Mouse (Mus musculus): Measurements from ENCODE around the gene Pfdn4. TPM values are rescaled to one million over a fixed set of nuclear protein-coding genes. Genes with fewer than 3 reads are reported as not detected.

The Pfdn4 gene
- polyA plus RNA-seq, 1 experiment from 2014 or later: 61.3 TPM

DNA sequence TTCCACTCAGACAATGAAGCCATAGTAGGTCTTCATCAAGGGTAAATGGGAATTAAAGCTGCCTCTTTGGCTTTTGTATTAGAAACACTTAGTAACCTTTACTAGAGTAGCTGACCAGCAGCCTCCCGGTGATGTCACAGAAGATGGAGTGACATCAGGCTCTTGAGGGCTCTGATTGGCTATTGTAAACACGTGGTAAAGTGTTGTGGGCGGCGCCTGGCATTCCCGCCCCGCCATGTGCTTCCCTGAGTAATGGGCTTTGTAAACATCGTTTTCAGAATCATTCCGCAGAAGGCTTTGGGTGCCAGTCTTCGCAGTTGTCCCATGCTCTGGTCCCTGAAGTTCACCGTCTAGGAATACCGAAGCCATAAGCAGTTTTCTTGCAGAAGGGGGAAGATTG is 12.3 kb upstream of the Pfdn4 start:
- Histone ChIP-seq H3K27ac (ENCODE audit: low read depth, low read length) (no peak overlapping the region), H3K4me1 (ENCODE audit: control insufficient read depth, insufficient read depth, low read length) (no peaks in the 10 kb centered on the region), H3K9ac (ENCODE audit: low read depth, low read length) (no peak overlapping the region), H3K27me3 (ENCODE audit: control insufficient read depth, insufficient read depth, low read length) (peaks cover 83% of the 10 kb centered on the region), H3K36me3 (ENCODE audit: control insufficient read depth, insufficient read depth, low read length) (no peaks in the 10 kb centered on the region), H3K4me3 (ENCODE audit: low read depth, low read length) (no peak overlapping the region), H3K9me3 (replicated peaks; ENCODE audit: control insufficient read depth, low read length) (no peaks in the 10 kb centered on the region), H3K4me2 (no peak overlapping the region)
- ATAC-seq (replicated peaks; ENCODE audit: insufficient number of reproducible peaks, low FRiP score, low TSS enrichment): no peak
- WGBS (ENCODE audit: insufficient replicate concordance): 59% methylated on average over 11 of the region's 11 CpGs

- no peak for ATAC-seq (replicated peaks; ENCODE audit: insufficient number of reproducible peaks, low FRiP score, low TSS enrichment)
- Histone ChIP-seq H3K9ac (ENCODE audit: low read depth, low read length) (no peak overlapping the region), H3K4me2 (no peak overlapping the region), H3K36me3 (ENCODE audit: control insufficient read depth, insufficient read depth, low read length) (no peaks in the 10 kb centered on the region), H3K27me3 (ENCODE audit: control insufficient read depth, insufficient read depth, low read length) (peaks cover 83% of the 10 kb centered on the region), H3K4me1 (ENCODE audit: control insufficient read depth, insufficient read depth, low read length) (no peaks in the 10 kb centered on the region), H3K27ac (ENCODE audit: low read depth, low read length) (no peak overlapping the region), H3K9me3 (replicated peaks; ENCODE audit: control insufficient read depth, low read length) (no peaks in the 10 kb centered on the region), H3K4me3 (ENCODE audit: low read depth, low read length) (no peak overlapping the region)
- WGBS (ENCODE audit: insufficient replicate concordance): 73% methylated on average over 7 of the region's 7 CpGs
Measured at GRCm38 (mm10) chr2:170487202-170487601, 9.0 kb upstream of the Pfdn4 start.

GRCm38 (mm10) chr2:170487890-170488502 is 8.2 kb upstream of the Pfdn4 start:
- no peaks in the 10 kb centered on the region for H3K36me3 ChIP-seq (ENCODE audit: control insufficient read depth, insufficient read depth, low read length)
- no peaks in the 10 kb centered on the region for H3K4me1 ChIP-seq (ENCODE audit: control insufficient read depth, insufficient read depth, low read length)
- no peak overlapping the region for H3K4me3 ChIP-seq (ENCODE audit: low read depth, low read length)
- no peak overlapping the region for H3K4me2 ChIP-seq
- H3K9ac ChIP-seq (ENCODE audit: low read depth, low read length): no peak overlapping the region
- 58% methylated on average over 26 of the region's 26 CpGs for WGBS (ENCODE audit: insufficient replicate concordance)
- H3K9me3 ChIP-seq (replicated peaks; ENCODE audit: control insufficient read depth, low read length): no peaks in the 10 kb centered on the region
- no peak for ATAC-seq (replicated peaks; ENCODE audit: insufficient number of reproducible peaks, low FRiP score, low TSS enrichment)
- H3K27ac ChIP-seq (ENCODE audit: low read depth, low read length): no peak overlapping the region
- H3K27me3 ChIP-seq (ENCODE audit: control insufficient read depth, insufficient read depth, low read length): peaks cover 85% of the 10 kb centered on the region

DNA sequence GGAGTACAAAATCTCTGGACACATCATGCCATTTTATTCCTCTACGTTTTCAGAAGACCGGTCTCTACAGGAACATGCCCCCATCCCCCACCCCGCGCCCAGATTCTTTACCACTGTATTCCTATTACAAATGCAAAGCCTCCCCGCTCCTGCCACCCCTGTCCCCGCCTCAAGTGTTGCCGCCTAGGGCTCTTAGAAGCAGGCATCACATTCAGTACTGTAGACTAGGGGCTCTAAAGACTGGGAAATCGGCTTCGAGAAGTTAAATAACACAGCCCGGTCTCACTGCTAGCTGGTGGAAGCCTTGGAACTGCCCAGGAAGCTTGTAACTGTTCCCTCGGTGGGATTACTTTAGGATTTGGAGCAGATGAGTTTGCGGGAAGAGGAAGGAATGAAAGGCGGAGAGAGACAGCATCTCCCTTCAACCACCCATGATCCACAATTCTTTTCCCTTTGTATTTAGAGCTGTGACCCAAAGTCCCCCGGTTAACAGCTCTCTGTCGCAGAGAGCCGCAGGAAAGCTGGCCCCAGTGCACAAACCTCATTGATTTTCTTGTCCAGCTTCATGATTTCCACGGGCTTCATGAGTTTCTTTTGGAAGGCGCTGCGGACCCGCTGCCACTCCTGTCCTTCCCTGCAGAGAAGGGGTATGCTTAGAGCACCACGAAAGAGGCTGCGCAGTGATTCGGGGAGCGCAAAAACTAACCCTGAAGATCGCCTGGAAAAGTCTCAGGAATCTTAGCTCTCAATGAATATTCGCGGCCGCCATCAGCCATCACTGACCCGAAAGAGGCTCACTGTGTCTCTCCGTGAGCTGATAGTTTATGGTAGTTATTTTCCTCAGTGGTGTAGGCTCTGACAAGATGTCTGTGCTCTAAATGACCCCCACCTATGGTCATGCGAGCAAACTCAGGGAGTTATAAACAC is 1.2 kb upstream of the Pfdn4 start:
- H3K27ac ChIP-seq (ENCODE audit: low read depth, low read length): no peak overlapping the region
- no peak overlapping the region for H3K4me2 ChIP-seq
- H3K4me1 ChIP-seq (ENCODE audit: control insufficient read depth, insufficient read depth, low read length): peaks cover 2% of the 10 kb centered on the region; the same call in 1 of the 2 replicates
- 5% methylated on average over 31 of the region's 31 CpGs for WGBS (ENCODE audit: insufficient replicate concordance)
- no peak overlapping the region for H3K4me3 ChIP-seq (ENCODE audit: low read depth, low read length)
- H3K9me3 ChIP-seq (replicated peaks; ENCODE audit: control insufficient read depth, low read length): no peaks in the 10 kb centered on the region
- peaks cover 96% of the 10 kb centered on the region for H3K27me3 ChIP-seq (ENCODE audit: control insufficient read depth, insufficient read depth, low read length)
- no peak for ATAC-seq (replicated peaks; ENCODE audit: insufficient number of reproducible peaks, low FRiP score, low TSS enrichment)
- H3K36me3 ChIP-seq (ENCODE audit: control insufficient read depth, insufficient read depth, low read length): no peaks in the 10 kb centered on the region
- no peak overlapping the region for H3K9ac ChIP-seq (ENCODE audit: low read depth, low read length)

DNA sequence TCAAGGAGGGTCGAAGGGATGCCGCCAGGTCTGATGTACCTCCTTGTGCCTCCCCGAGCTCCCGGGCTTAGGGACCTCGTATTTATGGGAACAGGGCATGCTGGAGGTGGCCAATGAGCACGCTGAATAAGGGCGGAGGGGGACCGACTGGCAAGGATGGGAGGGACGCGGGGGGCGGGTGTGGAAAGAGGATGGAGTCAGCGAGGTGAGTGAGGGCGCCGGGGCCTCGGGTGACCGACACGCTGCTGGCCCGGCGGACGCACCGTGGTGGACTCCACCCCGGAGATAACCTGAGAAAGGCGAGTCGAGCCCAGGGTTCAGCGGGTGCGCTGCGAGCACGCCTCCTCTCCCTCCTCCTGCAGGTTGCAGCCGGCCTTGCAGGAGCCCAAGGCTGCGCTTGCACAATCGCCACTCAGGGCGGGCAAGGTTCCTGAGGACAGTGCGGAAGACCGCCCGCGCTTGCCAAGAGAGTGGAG is 901 bp downstream of the Pfdn4 start, which contains the start of gene Cyp24a1:
Cyp24a1 (minus strand) TSS at position 55 of the 476 bp plus-strand sequence.
- Histone ChIP-seq H3K27me3 (ENCODE audit: control insufficient read depth, insufficient read depth, low read length) (peaks cover 89% of the 10 kb centered on the region), H3K9me3 (replicated peaks; ENCODE audit: control insufficient read depth, low read length) (no peaks in the 10 kb centered on the region), H3K4me1 (ENCODE audit: control insufficient read depth, insufficient read depth, low read length) (peaks cover 2% of the 10 kb centered on the region; the same call in 1 of the 2 replicates), H3K27ac (ENCODE audit: low read depth, low read length) (no peak within 1 kb of the TSS), H3K36me3 (ENCODE audit: control insufficient read depth, insufficient read depth, low read length) (no peaks in the 10 kb centered on the region), H3K4me3 (ENCODE audit: low read depth, low read length) (peak within 1 kb of the TSS; percentile 15), H3K4me2 (peak within 1 kb of the TSS; percentile 46), H3K9ac (ENCODE audit: low read depth, low read length) (no peak within 1 kb of the TSS)
- WGBS (ENCODE audit: insufficient replicate concordance): 1% methylated on average over 30 of the region's 36 CpGs
- ATAC-seq (replicated peaks; ENCODE audit: insufficient number of reproducible peaks, low FRiP score, low TSS enrichment): no peak

GRCm38 (mm10) chr2:170498011-170498410 is 1.8 kb downstream of the Pfdn4 start:
- H3K4me2 ChIP-seq: no peak overlapping the region
- no peaks in the 10 kb centered on the region for H3K9me3 ChIP-seq (replicated peaks; ENCODE audit: control insufficient read depth, low read length)
- peaks cover 2% of the 10 kb centered on the region; the same call in 1 of the 2 replicates for H3K4me1 ChIP-seq (ENCODE audit: control insufficient read depth, insufficient read depth, low read length)
- no peak overlapping the region for H3K27ac ChIP-seq (ENCODE audit: low read depth, low read length)
- H3K4me3 ChIP-seq (ENCODE audit: low read depth, low read length): no peak overlapping the region
- H3K36me3 ChIP-seq (ENCODE audit: control insufficient read depth, insufficient read depth, low read length): no peaks in the 10 kb centered on the region
- no peak for ATAC-seq (replicated peaks; ENCODE audit: insufficient number of reproducible peaks, low FRiP score, low TSS enrichment)
- no peak overlapping the region for H3K9ac ChIP-seq (ENCODE audit: low read depth, low read length)
- H3K27me3 ChIP-seq (ENCODE audit: control insufficient read depth, insufficient read depth, low read length): peaks cover 91% of the 10 kb centered on the region
- WGBS (ENCODE audit: insufficient replicate concordance): 24% methylated on average over 8 of the region's 8 CpGs

GRCm38 (mm10) chr2:170503343-170503742 is 7.1 kb downstream of the Pfdn4 start:
- WGBS (ENCODE audit: insufficient replicate concordance): 27% methylated on average over 8 of the region's 8 CpGs

DNA sequence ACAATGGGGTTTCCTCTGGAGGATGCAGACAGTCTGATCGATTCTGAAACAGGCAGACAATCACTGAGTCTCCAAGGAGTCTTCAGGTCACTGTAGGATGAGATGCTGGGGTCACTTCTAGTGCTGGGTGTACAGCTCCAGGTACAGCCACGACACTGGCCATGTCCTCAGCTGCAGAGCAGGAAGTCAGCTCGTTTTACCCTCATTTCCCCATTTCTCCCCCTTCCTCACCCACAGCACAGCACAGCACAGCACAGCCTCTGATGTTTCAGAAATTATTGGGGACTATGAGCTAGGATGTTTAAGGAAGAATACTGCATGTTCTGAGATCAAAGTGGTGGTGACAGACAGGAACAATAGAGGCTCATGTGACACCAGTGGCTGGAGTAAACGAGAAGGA is 7.8 kb downstream of the Pfdn4 start:
- Histone ChIP-seq H3K4me2 (no peak overlapping the region), H3K4me3 (ENCODE audit: low read depth, low read length) (no peak overlapping the region), H3K36me3 (ENCODE audit: control insufficient read depth, insufficient read depth, low read length) (no peaks in the 10 kb centered on the region), H3K9me3 (replicated peaks; ENCODE audit: control insufficient read depth, low read length) (no peaks in the 10 kb centered on the region), H3K4me1 (ENCODE audit: control insufficient read depth, insufficient read depth, low read length) (no peaks in the 10 kb centered on the region), H3K9ac (ENCODE audit: low read depth, low read length) (no peak overlapping the region), H3K27me3 (ENCODE audit: control insufficient read depth, insufficient read depth, low read length) (peaks cover 67% of the 10 kb centered on the region), H3K27ac (ENCODE audit: low read depth, low read length) (no peak overlapping the region)
- ATAC-seq (replicated peaks; ENCODE audit: insufficient number of reproducible peaks, low FRiP score, low TSS enrichment): no peak
- WGBS (ENCODE audit: insufficient replicate concordance): 38% methylated on average over 4 of the region's 4 CpGs

More at GRCm38 (mm10) chr2:170503343-170503742, 7.1 kb downstream of the Pfdn4 start:
- Histone ChIP-seq H3K4me1 (ENCODE audit: control insufficient read depth, insufficient read depth, low read length) (no peaks in the 10 kb centered on the region), H3K9ac (ENCODE audit: low read depth, low read length) (no peak overlapping the region), H3K36me3 (ENCODE audit: control insufficient read depth, insufficient read depth, low read length) (no peaks in the 10 kb centered on the region), H3K27ac (ENCODE audit: low read depth, low read length) (no peak overlapping the region), H3K4me3 (ENCODE audit: low read depth, low read length) (no peak overlapping the region), H3K4me2 (no peak overlapping the region), H3K27me3 (ENCODE audit: control insufficient read depth, insufficient read depth, low read length) (peaks cover 72% of the 10 kb centered on the region), H3K9me3 (replicated peaks; ENCODE audit: control insufficient read depth, low read length) (no peaks in the 10 kb centered on the region)
- ATAC-seq (replicated peaks; ENCODE audit: insufficient number of reproducible peaks, low FRiP score, low TSS enrichment): no peak
